In the genomic region with DNA sequence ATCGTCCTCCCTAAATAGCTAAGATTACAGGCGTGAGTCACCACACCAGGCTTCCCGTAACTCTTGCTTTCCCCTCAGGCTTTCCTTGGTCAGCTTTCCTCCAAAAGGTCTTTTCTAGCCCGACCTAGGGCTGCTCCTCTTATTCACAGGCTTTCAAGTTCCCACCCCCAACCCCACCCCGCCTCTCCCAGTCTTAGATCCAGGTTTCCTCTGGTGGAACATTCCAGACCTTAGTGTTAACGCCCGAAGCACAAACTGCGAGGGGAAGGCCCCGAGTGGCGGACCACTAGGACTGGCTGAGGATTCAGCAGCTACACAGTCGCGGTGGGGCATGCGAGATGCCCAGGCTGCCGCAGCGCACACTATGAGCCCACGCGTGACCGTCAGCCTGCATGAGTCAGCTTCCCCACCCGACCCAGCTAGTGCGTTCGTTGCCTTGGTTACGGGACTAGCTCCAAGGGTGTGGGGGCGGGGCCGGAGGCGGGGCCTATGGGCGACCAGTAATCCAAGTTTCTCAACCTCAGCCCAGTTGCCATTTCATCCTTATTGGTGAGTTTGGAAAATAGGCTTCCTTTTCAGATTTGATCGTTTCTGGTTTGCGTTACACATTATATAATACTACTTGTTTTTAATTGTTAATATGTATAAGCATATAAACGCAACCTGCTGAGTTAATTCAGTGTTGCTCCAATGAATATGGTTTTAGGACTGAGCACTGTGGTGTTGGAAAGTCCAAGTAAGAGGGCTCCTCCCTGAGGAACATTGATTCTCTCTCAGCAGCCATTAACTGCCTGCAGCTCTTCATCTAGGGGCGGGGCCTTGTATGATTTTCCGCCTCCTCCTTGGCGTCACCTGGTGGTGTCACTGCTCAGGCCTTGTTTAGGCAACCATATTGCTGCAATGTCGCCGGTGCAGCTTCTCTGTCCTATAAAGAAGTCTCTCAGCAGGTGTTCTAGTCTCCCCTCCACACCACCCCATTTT, we compare ENCODE assay signal across 8 mouse cellular contexts. TPM values are rescaled to one million over a fixed set of nuclear protein-coding genes. Genes with fewer than 3 reads are reported as not detected.
A peak's percentile ranks its signal among the peaks of the same experiment; 100 is the strongest.
DNase-seq lines count a peak whose midpoint lies in the region; ATAC-seq and TF ChIP-seq lines count a peak whose summit lies in the region.

No protein-coding gene starts in this region.

- no peaks in the 10 kb centered on the region for H3K27me3 ChIP-seq in hindbrain, embryonic 16.5 days (replicated peaks; ENCODE audit: control insufficient read depth, insufficient read depth, low read length)

- H3K9ac ChIP-seq in hindbrain, embryonic 16.5 days (ENCODE audit: low read depth, low read length): peak overlapping the region; percentile 73

- TF ChIP-seq CTCF in left cerebral cortex, adult 2 months (IDR thresholded peaks at IDR 0.05): peak; percentile 19

- peak overlapping the region; percentile 90 for H3K4me2 ChIP-seq in hindbrain, embryonic 16.5 days (ENCODE audit: low read length)

- no peaks in the 10 kb centered on the region for H3K9me3 ChIP-seq in hindbrain, embryonic 16.5 days (ENCODE audit: control insufficient read depth, low read length)

- WGBS in hindbrain, embryonic 16.5 days: 2% methylated on average over 34 of the region's 34 CpGs

- no peaks in the 10 kb centered on the region for H3K36me3 ChIP-seq in hindbrain, embryonic 16.5 days (ENCODE audit: control insufficient read depth, insufficient read depth, low read length)

- intact Hi-C loops in left cerebral cortex, adult 2 months (cut with DNase I): loop anchor here (1.0 to 2.0 kb wide), 2 partner anchors 15 to 36 kb away; partner anchors contain the start of gene Eno2

- H3K27ac ChIP-seq in hindbrain, embryonic 16.5 days (ENCODE audit: low read depth, low read length): peak overlapping the region; percentile 93
- peak overlapping the region; percentile 98 for H3K27ac ChIP-seq in left cerebral cortex, adult 2 months

- H3K4me3 ChIP-seq in hindbrain, embryonic 16.5 days (ENCODE audit: low read length): peak overlapping the region; percentile 52
- peak overlapping the region; percentile 50 for H3K4me3 ChIP-seq in left cerebral cortex, adult 2 months

- peaks cover 14% of the 10 kb centered on the region for H3K4me1 ChIP-seq in hindbrain, embryonic 16.5 days (ENCODE audit: control insufficient read depth, insufficient read depth, low read depth, low read length)

- ATAC-seq in hindbrain, embryonic 16.5 days: peak; percentile 90
- peak; percentile 79 for ATAC-seq in megakaryocyte, adult 5-6 weeks (ENCODE audit: poor library complexity, severe bottlenecking)

- DNase-seq in T-cell, adult 2 months (ENCODE audit: low spot score): peak; percentile 78
- DNase-seq in cerebellum, postnatal 36 days: peak; percentile 92 to 95
- peak; percentile 94 to 97 for DNase-seq in frontal cortex, postnatal 36 days (ENCODE audit: low spot score in 2 of 2)
- peak; percentile 95 to 97 for DNase-seq in left cerebral cortex, adult 2 months (ENCODE audit: extremely low spot score in 1 of 2, low spot score in 2 of 2)
- peak; percentile 96 to 97 for DNase-seq in right cerebral cortex, adult 2 months (ENCODE audit: low spot score in 2 of 2)
- DNase-seq in urinary bladder, postnatal 14 days (ENCODE audit: low spot score): peak; percentile 97

RNA-seq across cellular contexts. Expression of gene Spsb2, which starts 2.8 kb away (rescaled TPM):
- 9.2 and 10.3 TPM in 2 replicates for polyA plus RNA-seq in hindbrain, embryonic 16.5 days (2015; fragmentation: Nextera tagmentation; extraction: Ambion mirVana)
- 1 to 10 TPM; 4.4 to 5.4 TPM for total RNA-seq in left cerebral cortex, adult 2 months (2021)
- total RNA-seq in megakaryocyte, adult 5-6 weeks (2015): 5.1 and 8.0 TPM in 2 replicates
- 10.3 and 14.0 TPM in 2 replicates for total RNA-seq in megakaryocyte, adult 5-6 weeks (2017)

RNA-seq across cellular contexts. Expression of gene Tpi1, which starts 8.5 kb away (rescaled TPM):
- 544 and 601 TPM in 2 replicates for polyA plus RNA-seq in hindbrain, embryonic 16.5 days (2015; fragmentation: Nextera tagmentation; extraction: Ambion mirVana)
- total RNA-seq in left cerebral cortex, adult 2 months (2021): 100 to 1,000 TPM; 734 to 769 TPM
- 134 and 144 TPM in 2 replicates for total RNA-seq in megakaryocyte, adult 5-6 weeks (2015)
- 93.8 and 113 TPM in 2 replicates for total RNA-seq in megakaryocyte, adult 5-6 weeks (2017)

RNA-seq across cellular contexts. Expression of gene Usp5, which starts 23.7 kb away (rescaled TPM):
- polyA plus RNA-seq in hindbrain, embryonic 16.5 days (2015; fragmentation: Nextera tagmentation; extraction: Ambion mirVana): 220 and 232 TPM in 2 replicates
- total RNA-seq in left cerebral cortex, adult 2 months (2021): 100 to 1,000 TPM; 184 to 190 TPM
- total RNA-seq in megakaryocyte, adult 5-6 weeks (2015): 31.8 and 32.7 TPM in 2 replicates
- 56.3 and 58.5 TPM in 2 replicates for total RNA-seq in megakaryocyte, adult 5-6 weeks (2017)

RNA-seq across cellular contexts. Expression of gene Cdca3, which starts 23.7 kb away (rescaled TPM):
- polyA plus RNA-seq in hindbrain, embryonic 16.5 days (2015; fragmentation: Nextera tagmentation; extraction: Ambion mirVana): 34.2 and 38.5 TPM in 2 replicates
- under 1 TPM; 0.63 to 0.66 TPM for total RNA-seq in left cerebral cortex, adult 2 months (2021)
- 160 and 180 TPM in 2 replicates for total RNA-seq in megakaryocyte, adult 5-6 weeks (2015)
- total RNA-seq in megakaryocyte, adult 5-6 weeks (2017): 168 and 185 TPM in 2 replicates

RNA-seq across cellular contexts. Expression of gene Lrrc23, which starts 26.1 kb away (rescaled TPM):
- 4.0 and 5.3 TPM in 2 replicates for polyA plus RNA-seq in hindbrain, embryonic 16.5 days (2015; fragmentation: Nextera tagmentation; extraction: Ambion mirVana)
- total RNA-seq in left cerebral cortex, adult 2 months (2021): 1 to 10 TPM; 1.6 to 1.9 TPM
- not detected in 2 replicates for total RNA-seq in megakaryocyte, adult 5-6 weeks (2015)
- 0.26 and 3.9 TPM in 2 replicates for total RNA-seq in megakaryocyte, adult 5-6 weeks (2017)

Comparison
In these comparisons a context has a peak if more than half of its experiments do, and no peak if none do; other contexts are left out.
1. Peak in every context shown above with its lines: DNase-seq, ATAC-seq, H3K4me3 ChIP-seq and H3K27ac ChIP-seq.
2. RNA of gene Tpi1, which starts 8.5 kb away (total RNA-seq): 734 to 769 TPM in left cerebral cortex, adult 2 months; 93.8 to 144 TPM in megakaryocyte, adult 5-6 weeks; every median in the first group is over 4 times any median in the second.